Mouse (Mus musculus) urinary bladder, postnatal 36 days (tissue): ENCODE measurements around the gene Gm42878.
"Not testable (repeated sequence)": the region's sequence is repeated elsewhere in the genome, so short reads cannot be mapped to it uniquely, and the experiment has no call there.

Source experiments
- DNase-seq, 2 experiments: peaks; one replicate each; pipeline ENCODE4 v3.0.0; 2022; ENCODE audit warnings: low spot score in 2 of 2, mixed read lengths in 1 of 2

Gm42878 gene

GRCm38 (mm10) chr5:121564468-121564895 is 19.2 kb upstream of the Gm42878 start:
- DNase-seq = peak; percentile 79 to 89

GRCm38 (mm10) chr5:121562436-121562835 is 17.2 kb upstream of the Gm42878 start:
- DNase-seq = no peak

- no peak for DNase-seq
Observed at GRCm38 (mm10) chr5:121549196-121549595, 3.9 kb upstream of the Gm42878 start.

GRCm38 (mm10) chr5:121547084-121547483 is 1.8 kb upstream of the Gm42878 start:
- DNase-seq = no peak

- DNase-seq = peak in 1 of 2 experiments; percentile 31
Observed at GRCm38 (mm10) chr5:121546530-121546895, 1.2 kb upstream of the Gm42878 start.

GRCm38 (mm10) chr5:121545793-121546529 is 679 bp upstream of the Gm42878 start, which contains the start of gene Mapkapk5:
Gene Mapkapk5 (minus strand): TSS chr5:121545905.
- peak; percentile 96 for DNase-seq

- DNase-seq = no peak
Observed at GRCm38 (mm10) chr5:121543370-121543769, 1.9 kb downstream of the Gm42878 start.

- DNase-seq = no peak
Observed at GRCm38 (mm10) chr5:121541235-121541634, 4.0 kb downstream of the Gm42878 start.

GRCm38 (mm10) chr5:121540066-121540465 is 5.2 kb downstream of the Gm42878 start:
- no peak for DNase-seq

GRCm38 (mm10) chr5:121537588-121537987 is 7.7 kb downstream of the Gm42878 start:
- no peak for DNase-seq

GRCm38 (mm10) chr5:121536921-121537555 is 8.2 kb downstream of the Gm42878 start:
- no peak for DNase-seq

- no peak for DNase-seq
Observed at GRCm38 (mm10) chr5:121535116-121535515, 10.2 kb downstream of the Gm42878 start.

- DNase-seq = no peak
Observed at GRCm38 (mm10) chr5:121534521-121534920, 10.8 kb downstream of the Gm42878 start.

GRCm38 (mm10) chr5:121526961-121527360 is 18.3 kb downstream of the Gm42878 start:
- no peak for DNase-seq

GRCm38 (mm10) chr5:121526526-121526925 is 18.8 kb downstream of the Gm42878 start:
- no peak for DNase-seq

- no peak for DNase-seq
Observed at GRCm38 (mm10) chr5:121525774-121526450, 19.4 kb downstream of the Gm42878 start.

- DNase-seq = not testable (repeated sequence)
Observed at GRCm38 (mm10) chr5:121519758-121520157, 25.5 kb downstream of the Gm42878 start.

- DNase-seq = no peak
Observed at GRCm38 (mm10) chr5:121518983-121519382, 26.3 kb downstream of the Gm42878 start.

- DNase-seq = no peak
Observed at GRCm38 (mm10) chr5:121510009-121510408, 35.3 kb downstream of the Gm42878 start.

GRCm38 (mm10) chr5:121506846-121507245 is 38.4 kb downstream of the Gm42878 start:
- DNase-seq = no peak

- no peak for DNase-seq
Observed at GRCm38 (mm10) chr5:121503231-121503630, 42.1 kb downstream of the Gm42878 start, which contains the start of gene Adam1b. Gene Adam1b (minus strand): TSS chr5:121503435.

- DNase-seq = not testable (repeated sequence)
Observed at GRCm38 (mm10) chr5:121501424-121501996, 43.8 kb downstream of the Gm42878 start.
